Mouse (Mus musculus) WW6 (cell line): ENCODE data around the gene Gstcd.

Experiments used
- DNase-seq: peaks from one replicate; pipeline ENCODE4 v3.0.0-alpha.2; 2013; ENCODE audit warnings: low read depth, low spot score

Gene Gstcd

DNA sequence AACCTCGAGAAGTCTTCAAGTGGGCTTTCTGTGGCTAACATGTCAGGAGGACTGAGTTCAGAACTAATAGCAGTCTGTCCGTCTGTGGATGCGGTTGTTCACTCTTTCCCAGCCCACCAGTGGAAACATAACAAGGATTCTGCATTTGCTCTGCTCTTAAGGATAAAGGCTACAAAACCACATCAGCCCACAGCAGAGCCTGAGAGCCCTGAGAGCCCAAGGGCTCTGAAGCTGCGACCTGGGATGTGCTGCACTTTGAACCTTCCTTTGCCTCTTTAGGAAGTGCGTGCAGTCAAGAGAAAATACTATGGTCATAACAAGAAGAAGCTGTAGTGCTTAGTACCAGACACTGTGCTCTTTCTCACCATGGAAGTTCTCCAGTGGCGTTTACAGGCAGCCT lies 149.1 kb downstream of the Gstcd start:
- DNase-seq = no peak

DNA sequence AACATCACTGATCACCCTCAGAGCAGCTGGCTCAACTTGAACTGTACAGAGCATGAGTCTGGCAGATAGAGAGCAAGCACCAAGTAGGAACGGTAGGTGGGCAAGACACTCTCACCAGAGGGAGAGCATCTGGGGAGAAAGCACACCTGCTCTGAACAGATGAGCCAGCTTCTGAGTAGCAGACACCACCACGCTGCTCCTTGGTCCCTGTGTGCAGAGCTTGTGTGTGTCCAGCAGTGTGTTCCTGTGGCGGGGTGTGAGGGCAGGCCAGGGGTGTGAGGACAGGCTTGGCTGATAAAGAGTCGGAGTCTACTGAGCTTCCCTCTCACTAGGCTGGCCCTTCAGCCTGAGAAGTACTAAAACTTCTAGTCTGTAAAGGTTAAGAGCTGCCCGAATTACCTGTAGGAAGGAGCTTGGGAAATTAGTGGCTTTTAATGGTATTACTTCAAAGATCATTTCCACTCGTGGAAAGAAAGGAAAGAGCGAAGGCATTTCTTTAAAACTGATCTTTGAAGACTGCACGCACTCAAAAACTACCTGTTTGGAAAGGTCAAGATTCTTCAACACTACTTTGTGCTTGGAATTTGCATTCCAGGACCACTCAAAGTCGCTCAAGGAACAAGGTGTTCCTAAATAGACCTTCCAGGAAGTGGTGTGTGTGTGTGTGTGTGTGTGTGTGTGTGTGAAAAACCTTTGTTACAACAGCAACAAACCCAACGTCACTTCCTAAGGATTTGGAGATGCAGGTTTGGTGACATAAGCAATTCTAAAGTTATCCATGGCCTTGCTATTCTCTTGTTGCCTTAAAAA lies 151.4 kb downstream of the Gstcd start:
- DNase-seq = no peak

DNA sequence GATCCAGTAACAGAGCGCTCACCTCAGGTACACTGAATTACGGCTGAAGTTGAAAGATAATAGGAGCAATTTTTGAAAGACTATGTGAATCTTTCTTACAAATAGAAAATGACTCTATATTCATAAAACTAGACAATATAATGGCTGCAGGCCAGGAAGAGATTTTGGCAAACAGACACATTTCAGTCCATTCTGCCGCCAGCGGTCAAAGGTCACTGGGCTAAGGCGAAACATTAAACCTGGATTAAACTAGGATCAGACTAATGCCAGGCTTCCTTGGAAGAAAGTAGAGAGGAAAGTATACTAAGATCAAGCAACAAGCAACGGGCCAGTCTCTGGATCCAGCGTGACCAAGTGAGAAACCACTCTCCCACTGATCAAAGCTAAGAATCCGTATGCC lies 152.8 kb downstream of the Gstcd start:
- DNase-seq = no peak

DNA sequence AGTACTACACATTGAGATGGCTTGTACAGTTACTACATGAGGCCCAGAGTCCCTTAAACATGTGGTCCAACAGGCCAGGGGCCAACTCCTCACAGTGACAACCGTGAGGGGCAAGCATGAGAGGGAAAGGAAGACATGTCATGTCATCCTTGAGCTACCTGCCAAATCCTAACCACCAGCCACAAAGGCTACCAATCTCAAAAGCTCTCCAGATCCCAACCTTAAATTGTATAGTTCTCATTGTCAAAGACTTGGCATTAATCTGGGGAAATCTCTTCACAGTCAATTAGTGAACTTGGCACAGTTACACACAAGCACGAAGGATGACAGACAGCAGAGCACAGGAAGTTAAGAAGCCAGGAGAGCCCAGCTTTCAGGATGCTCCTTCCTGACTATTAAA lies 157.2 kb downstream of the Gstcd start:
- no peak for DNase-seq
